Mouse (Mus musculus) 3T3-L1 (cell line): ENCODE data around the gene Ksr2.
"Not testable (repeated sequence)": the region's sequence is repeated elsewhere in the genome, so short reads cannot be mapped to it uniquely, and the experiment has no call there.

Experiments used
- DNase-seq: peaks from one replicate; pipeline ENCODE4 v3.0.0-alpha.2; 2015; ENCODE audit warnings: low read depth, low spot score

Gene Ksr2

DNA sequence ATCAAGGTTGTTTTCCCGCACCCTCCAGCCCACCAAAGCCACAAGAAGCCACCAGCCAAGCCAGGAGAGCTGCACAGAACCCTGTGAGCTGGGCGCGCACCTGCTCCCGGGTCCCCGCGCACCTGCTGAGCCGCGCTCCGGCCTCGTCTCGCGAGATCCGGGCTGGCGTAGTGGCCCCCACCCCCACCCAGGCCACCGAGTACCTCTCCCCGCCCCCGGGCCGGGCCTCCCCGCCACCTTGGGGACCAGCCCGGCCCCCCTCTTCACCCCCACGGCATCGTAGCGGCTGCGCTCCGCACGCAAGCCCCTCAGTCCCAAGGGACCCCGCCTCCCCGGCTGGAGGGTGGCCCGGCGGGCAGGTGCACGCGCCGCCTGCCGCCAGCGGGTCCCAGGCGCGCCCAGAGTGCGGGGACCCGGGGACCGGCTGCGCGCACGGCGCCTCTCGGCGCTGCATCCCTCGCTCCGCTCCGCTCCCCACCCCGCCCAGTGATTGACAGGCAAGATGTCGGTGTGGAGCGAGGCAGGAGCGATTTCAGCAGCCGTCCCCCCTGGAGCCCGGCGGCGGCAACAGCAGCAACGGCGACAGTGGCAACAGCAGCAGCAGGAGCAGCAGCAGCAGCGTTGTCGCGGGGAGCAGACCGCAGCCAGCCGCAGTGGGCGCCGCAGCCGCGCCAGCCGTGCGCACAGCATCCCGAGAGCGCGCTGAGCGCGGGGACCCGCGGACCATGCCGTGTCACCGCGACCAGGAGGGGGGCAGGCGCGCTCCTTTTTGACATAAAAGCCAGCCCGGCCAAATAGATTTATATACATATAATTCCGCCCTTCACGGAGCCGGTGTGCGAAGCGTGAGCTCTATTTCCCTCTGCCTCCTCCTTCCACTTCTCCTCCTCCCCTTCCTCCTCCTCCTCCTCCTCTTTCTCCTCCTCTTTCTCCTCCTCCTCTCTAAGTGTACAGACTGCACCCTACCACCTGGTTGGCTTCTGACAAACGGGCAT lies at the start of gene Ksr2:
Gene Ksr2, plus strand, starts transcription at position 494 of the 995 bp plus-strand sequence.
- no peak for DNase-seq

DNA sequence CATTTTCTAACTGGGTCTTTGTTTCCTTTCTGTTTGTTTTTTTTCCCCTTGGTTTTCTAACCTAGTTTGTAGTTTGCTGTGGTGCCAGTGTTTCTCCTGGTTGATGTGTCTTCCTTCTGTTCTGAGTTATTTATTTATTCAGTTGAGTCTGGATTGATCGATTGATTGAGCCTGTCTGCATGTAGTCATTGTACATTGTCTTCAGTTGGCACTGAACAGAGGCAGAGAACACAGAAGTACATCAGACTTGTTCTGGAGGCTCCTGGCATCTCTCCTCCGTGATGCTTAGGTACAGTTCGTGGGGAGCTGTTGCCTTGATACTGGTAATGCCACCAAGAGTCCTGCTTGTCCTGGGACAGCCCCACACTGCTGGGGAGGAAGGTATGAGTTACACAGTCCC lies 49.0 kb upstream of the Ksr2 start:
- DNase-seq, result no peak

DNA sequence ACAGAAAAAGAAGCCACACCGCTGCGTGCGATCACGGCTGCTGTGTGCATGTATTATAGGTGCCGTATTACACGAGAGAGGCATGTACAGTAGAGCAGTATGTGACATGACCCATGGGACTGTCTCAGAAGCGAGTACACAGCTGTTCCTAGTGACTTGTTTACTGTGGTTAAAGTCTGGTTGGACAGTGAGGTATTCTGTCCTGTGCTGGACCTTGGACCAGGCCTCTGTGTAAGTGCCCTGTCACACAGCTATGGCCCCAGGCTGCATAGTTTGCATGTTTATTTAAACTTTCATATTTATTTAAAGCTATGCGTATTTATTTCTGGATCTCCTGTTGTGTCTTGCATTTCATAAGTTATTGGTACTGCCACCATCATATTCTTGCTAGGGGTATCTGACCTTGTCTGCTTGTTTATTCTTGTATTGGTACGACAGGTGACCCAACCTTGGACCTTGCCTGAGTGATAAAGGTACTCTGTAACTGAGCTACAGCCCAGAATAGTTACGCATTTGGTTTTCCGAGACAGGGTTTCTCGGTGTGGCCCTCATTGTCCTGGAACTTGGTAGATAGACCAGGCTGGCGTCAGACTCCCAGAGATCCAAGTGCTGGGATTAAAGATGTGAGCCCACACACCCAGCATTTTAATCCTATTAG lies 47.8 kb upstream of the Ksr2 start:
- DNase-seq, result no peak

DNA sequence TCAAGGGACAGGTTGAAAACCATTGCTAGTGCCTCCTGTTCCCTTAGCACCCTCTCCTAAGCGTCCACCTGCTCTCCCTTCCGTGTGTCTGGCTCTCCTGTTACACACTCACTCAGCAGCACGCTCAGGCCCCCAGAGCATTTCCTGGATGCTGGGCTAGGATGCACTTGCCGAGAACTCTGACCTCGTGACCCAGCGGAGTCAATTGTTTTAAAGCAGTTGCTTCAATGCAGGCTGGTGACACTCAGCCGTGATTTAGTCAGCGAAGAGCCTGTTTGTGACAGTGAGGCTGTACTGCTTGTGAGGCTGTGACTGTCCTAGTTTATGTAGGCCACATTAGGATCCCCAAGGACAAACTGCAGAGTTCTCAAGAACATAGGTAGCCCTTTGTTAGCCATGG lies 46.6 kb upstream of the Ksr2 start:
- DNase-seq, result no peak

DNA sequence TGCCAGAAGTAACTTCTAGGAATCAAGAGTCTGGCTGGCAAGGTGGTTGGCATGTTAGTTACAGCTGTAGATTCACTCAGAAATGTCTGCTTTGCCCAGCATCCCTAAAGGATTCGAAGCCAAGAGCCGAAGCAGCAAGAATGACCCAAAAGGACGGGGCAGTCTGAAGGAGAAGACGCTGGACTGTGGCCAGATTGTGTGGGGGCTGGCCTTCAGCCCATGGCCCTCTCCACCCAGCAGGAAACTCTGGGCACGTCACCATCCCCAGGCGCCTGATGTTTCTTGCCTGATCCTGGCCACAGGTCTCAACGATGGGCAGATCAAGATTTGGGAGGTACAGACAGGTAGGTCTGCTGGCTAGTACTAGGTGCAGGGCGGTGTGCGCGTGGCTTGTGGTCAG lies 43.2 kb upstream of the Ksr2 start:
- DNase-seq, result no peak

DNA sequence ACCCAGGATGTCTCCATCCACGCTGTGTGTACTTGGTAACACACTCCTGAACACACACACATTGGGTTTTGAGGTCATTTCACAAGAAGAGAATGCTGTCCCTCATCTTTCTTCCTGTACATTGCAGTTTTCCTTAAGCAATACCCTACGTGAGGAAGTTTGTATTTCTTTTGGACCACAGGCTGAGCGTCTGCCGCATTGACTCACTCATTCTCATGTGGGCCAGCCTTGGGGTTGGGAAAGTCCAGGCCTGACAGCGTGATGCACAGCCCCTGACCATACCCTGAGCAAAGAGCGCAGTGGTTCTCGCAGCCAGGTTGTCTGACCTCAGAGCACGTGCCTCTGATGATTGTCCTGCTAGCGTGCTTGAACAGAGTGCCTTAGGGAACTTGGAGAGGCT lies 40.4 kb upstream of the Ksr2 start:
- DNase-seq, result no peak

DNA sequence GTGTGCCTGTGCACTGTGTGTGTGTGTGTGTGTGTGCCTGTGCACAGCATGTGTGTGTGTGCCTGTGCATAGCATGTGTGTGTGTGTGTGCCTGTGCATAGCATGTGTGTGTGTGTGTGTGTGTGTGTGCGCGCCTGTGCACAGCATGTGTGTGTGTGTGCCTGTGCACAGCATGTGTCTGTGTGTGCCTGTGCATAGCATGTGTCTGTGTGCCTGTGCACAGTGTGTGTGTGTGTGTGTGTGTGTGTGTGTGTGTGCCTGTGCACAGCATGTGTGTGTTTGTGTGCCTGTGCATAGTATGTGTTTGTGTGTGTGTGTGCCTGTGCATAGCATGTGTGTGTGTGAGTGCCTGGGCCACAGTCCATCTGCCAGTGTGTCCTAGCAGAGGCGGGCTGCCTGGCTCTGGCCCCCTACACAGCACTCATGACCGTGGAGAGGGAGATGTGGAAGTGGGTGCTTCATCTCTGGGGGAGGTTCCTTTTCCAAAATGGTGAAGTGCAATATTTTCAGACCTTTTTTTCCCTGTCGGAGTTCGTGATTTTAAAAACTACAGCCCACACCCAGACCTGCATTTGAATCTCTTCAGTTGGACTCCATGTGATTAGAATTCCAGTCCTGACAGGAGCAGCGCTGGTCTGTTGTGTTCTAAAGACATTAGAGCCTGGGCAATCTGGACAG lies 39.3 kb upstream of the Ksr2 start:
- DNase-seq, result no peak

DNA sequence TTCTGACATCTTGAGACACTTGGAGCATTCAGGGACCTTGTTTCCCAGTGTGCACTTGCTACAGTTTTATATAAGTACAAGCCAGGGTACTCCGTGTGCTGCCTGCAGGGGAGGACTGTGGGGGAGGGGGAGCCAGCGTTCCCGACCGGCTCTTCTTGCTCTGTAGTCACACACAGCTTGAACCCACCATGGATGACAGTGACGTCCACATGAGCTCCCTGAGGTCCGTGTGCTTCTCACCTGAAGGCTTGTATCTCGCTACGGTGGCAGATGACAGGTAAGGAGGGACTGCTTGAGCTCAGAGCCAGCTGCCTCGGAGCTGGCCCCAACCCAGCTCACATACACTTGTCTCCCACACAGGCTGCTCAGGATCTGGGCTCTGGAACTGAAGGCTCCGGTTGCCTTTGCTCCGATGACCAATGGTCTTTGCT lies 37.5 kb upstream of the Ksr2 start:
- DNase-seq, result no peak

DNA sequence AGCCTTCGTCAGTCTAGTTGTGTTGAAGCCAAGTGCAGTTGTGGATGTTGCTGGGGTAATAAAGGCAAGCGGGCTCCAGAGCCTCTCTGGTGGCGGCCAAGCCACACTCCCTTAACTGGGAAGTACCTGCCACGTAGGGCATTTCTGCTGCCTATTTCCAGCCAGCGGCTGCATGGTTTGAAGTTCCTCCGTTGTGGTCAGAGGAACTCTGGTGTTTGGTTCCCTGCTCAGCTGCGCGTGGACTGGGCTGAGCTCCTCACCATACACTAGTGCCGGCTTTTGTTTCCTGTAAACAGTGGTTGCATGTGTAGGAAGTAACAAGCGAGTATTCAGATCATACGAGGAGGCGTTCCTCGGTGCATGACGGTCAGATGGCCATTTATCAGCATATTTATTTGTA lies 36.1 kb upstream of the Ksr2 start:
- DNase-seq, result not testable (repeated sequence)

DNA sequence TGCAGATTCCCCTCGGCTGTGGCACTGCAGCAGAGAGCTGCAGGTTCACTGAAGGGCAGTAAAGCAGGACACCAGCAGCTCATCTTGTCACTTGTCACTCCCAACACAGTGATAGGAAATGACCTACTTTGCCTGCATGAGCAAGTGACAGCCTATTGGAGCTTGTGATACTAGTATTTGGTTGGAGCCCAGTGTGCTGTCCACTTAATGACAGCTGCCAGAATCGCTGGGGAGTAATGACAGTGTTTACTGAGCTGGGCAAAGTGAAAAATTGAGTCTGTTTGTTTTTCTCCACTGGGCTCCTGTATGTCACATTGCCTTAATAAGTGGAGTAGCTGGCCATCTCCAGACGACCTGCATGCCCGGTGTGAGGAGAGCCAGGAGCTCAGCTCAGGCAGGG lies 33.6 kb upstream of the Ksr2 start:
- no peak for DNase-seq

DNA sequence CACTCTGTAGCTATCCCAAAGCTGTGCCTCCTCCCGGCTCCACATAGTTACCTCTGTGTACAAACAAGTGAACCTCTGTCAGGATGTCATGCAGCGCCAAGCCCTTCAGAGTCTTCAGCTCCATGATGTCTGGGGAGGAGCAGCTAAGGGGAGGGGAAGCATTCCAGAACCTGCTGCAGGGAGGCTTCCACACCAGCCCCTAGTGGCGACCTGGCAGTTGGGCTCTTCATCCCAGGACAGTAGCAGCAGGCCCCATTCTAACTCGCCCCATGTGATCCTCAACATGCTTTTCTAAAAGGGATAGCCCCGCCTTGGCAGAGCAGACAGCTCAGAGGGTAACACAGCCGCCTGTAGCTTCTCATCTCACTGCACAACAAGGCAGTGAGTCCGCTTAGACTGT lies 32.0 kb upstream of the Ksr2 start:
- DNase-seq, result no peak

DNA sequence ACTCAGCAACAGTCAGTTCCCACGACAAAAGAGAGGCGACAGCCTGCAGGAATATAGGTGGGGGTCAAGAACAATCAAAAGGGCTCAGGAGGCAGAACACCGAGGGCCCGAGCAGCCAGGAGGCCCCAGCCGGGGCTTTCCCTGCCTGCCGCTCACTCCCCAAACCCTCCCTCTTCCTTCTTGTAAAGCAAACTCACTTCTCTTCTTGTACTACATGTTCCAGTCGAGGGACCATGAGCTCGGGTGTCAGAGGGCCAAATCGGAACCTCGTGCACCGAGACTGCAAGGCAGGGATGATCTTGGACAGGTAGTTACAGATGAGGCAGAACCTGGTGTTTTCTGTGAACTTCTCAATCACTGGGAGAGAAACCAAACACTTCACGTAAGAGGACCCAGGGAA lies 30.6 kb upstream of the Ksr2 start:
- no peak for DNase-seq

DNA sequence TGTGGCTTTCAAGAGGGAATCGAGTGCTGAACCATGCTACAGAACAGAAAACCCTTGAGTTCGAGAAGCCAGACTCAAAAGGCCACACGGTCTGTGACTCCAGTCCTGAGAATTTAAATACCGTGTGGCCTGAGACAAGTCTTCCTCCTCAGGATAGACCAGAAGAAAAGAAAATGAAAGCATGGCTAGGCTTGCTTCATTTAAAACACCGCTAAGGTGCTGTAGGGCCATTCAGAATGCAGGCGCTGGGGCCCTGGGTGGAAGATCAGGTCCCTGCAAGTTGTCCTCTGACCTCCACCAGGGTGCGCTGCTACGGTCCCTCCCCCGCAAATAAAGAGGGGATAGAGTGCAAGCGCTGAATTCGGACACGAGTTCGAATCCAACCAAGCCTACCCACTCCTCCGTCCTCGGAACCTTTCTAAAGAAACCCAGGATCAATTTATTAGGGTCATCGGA lies 25.5 kb upstream of the Ksr2 start:
- DNase-seq, result peak; percentile 75

DNA sequence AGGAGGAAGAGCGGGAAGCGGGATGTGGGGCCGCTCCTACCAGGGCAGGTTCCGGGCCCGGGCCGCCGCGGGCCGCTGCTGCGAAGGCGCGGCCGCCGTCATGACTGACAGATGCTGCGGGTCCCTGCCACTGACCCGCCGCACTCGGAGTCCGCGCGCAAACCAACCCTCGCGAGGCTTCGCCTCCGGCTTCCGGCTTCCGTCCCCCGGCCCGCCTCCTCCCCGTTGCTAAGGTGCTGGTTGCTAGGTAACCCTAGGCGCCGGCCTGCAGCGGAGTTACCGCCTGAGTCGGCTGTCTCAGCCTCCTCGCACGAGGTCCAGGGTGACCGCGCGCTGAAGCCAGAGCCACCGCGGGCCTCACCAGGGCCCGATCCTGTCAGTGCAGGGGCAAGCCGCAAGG lies 24.9 kb upstream of the Ksr2 start, which contains the start of gene Rfc5:
Gene Rfc5, minus strand, starts transcription at position 171 of the 400 bp plus-strand sequence.
- DNase-seq, result peak; percentile 95

DNA sequence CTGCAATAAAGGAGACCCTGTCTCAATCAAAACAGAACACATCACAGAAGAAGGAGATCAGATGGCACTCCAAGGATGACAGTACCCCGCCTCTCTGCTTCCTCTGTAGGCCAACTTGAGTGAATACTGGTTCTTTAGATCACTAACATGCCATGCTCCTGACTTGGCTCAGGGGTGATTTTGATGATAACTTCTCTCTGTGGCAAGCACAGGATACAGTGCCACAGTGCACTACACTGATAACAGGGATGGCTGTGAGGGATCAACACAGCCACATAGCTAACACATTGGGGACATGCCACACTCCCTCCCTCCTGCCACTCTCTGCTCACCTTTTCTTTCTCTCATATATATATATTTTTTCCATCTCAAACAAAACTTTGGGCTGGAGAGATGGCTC lies 22.9 kb upstream of the Ksr2 start:
- no peak for DNase-seq

DNA sequence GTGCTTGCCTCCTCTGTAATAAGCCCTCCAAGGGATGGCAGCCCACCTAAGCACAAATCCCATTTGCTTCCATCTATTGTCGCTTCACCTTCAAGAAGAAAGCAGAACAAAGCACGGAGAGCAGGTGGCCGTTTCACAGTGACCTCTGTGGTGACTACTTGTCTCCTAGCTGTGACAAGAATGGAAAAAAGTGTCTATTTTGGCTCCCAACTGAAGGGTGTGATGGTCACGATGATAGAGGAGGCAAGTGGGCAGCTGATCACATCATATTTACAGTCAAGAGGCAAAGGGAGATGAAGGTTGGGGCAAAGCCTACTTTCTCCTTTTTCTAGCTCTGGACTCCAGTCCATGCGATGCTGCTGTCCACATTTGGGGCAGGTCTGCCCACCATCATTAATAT lies 18.0 kb upstream of the Ksr2 start:
- DNase-seq, result no peak

DNA sequence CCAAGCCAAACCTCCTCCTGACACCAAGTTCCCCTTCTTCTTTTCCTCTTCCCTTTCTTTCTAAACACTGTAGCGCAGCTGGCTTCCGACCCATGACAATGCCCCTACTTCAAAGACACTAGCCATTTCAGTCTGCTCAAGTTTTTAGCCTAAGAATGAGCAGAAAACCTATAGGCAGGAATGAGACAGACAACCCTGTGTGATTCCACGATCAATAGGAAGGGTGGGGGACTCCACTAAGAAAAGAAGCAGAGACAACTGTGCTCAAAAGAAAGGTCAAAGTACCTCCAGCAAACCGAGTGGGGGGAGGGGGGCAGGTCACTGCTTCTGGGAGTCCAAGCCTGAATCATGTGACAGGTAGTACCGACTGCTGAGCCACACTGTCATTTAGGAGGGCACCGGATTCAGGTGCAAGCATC lies 17.2 kb upstream of the Ksr2 start:
- no peak for DNase-seq

DNA sequence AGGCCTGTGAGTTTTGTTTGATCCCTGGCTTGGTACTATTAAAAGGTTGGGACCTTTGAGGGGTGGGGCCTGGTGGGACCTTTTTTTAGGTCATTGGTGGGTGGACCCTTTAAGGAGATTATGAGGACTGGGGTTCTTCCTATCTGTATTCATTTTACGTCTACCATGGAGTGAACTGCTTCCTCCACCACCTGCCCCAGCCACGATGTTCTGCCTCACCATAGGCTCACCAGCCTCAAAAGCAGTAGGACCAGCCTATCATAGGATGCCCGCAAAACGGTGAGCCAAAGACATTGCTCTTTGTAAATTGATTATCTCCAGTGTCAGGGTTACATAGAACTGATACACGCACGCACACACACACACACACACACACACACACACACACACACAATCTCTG lies 16.4 kb upstream of the Ksr2 start:
- no peak for DNase-seq

DNA sequence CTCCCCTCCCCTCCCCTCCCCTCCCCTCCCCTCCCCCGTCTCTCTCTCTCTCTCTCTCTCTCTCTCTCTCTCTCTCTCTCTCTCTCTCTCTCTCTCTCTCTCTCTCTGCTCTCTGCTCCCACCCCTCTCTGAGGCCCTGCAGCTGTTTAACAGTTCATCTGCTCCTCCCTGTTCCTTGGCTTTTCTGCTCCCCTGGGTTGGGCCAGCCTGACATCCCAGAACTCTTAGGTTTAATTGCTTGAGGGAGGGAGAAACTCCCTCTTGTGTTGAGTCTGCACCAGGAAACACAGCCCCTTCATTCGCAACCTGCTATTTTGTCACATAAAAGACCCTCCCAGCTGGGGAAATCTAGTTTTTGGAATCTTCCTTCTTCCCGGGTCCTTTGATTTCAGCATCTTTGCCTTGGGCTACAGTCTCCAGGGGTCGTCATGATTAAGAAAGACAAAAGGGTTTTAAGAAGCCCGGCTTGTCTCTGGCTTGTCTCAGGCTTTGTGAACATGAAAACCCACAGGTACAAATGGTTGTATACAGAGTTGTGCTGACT lies 15.7 kb upstream of the Ksr2 start:
- no peak for DNase-seq

DNA sequence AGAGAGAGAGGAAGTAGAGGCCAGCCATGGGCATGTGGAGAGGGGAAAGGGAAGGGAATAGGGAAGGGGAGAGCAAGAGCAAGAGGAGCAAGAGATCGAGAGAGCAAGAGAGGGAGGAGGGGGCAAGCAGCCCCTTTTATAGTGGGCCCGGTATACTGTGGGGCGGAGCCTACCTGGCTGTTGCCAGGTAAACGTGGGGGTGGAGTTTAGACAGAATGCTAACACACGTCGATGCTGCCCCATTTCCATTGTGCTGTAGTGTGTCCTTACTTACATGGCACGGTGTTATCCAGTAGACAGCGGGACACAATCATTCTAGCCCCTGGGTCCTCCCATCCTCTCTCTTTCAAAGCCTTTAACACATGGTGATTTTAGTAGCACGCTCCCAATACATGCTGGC lies 14.5 kb upstream of the Ksr2 start:
- no peak for DNase-seq

DNA sequence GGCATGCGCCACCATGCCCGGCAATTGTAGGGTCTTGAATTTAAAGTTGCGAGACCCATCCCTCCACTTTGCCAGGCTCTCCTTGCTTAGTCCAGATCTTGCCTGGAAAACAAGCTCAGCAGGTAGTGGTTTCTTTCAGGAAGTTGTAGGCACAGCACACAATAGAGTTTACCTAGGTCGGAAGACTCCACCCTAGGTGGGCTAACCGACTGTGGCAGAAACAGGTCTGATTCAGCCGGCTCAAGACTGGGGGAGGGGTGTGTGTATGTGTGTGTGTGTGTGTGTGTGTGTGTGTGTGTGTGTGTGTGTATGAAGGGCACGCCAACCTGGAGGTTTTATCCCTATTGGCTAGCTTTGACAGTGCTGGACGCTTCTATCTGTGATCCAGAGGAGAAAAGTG lies 10.2 kb upstream of the Ksr2 start:
- no peak for DNase-seq

DNA sequence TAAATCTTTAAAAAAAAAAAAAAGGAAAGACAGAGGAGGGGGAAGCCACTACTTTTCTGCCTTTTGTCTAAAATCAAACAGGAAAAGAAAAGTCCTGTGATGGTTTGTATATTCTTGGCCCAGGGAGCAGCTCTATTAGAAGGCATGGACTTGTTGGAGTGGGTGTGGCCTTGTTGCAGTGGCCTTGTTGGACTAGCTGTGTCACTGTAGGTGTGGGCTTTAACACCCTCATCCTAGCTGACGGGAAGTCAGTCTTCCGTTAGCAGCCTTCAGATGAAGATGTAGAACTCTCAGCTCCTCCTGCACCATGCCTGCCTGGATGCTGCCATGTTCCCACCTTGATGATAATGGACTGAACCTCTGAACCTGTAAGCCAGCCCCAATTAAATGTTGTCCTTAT lies 9.1 kb upstream of the Ksr2 start:
- not testable (repeated sequence) for DNase-seq
